Mouse (Mus musculus): ENCODE results near the gene Kcnj14. TPM values are rescaled to one million over a fixed set of nuclear protein-coding genes. Genes with fewer than 3 reads are reported as not detected.

Gene Kcnj14
- total and polyA plus RNA-seq, 3 experiments = 0.39 to 1.3 TPM; not detected in 1

DNA sequence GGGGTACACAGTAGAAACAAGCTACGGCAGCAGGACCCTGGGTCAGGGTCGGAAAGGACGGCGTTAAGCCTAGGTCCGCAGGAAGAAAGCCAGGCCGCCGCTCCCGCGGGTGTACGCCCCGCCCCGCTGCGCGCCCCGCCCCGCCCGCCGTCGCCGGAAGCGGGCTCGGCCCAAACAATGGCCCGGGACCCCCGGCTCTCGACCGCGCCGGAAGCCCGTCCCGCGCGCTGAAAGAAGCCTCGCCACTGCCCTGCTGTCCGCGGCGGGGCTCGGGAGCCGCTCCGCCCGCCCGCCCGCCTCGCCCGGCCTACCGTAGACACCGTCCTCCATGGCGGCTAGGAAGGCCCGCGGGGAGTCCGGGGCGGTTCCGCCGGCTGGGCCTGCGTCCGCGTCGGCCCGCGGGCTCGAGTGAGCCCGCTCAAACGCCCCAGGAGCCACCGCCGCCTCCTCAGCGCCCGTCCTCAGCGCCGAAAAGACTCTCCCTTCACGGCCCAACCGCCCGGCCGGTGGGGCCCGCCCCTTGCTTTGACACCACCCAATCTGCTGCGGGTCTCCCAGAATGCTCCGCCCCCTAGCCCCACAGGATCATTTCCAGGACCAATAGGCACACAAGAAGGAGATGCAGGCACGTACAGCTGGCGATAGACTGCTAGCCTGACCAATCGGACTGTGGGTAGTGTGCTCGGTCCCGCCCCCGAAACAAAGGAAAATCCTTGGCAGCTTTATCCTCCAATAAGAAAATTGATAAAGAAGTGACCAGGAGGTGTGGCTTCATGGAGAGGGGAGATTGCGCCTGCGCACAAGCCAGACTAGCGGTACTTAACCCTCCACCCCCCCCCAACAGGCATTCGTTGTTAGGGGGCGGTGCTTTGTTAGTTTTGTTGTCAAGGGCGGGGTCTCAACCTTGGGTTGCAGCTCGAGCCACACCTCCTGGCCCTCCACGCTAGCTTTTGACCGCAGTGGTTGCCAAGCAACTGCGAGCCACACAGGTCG lies 10.5 kb downstream of the Kcnj14 start, which contains the start of gene Cyth2 (continued):
- TF ChIP-seq SMC3 (IDR thresholded peaks at IDR 0.05; ENCODE audit: low read depth, low read length) = no peak
- TF ChIP-seq MAFK (IDR thresholded peaks at IDR 0.05; ENCODE audit: borderline replicate concordance, low read depth, low read length) = no peak
- no peak for TF ChIP-seq ZNF384 (IDR thresholded peaks at IDR 0.05; ENCODE audit: low read depth, low read length)
- peak; percentile 68; the same call in 1 of the 2 replicates for TF ChIP-seq TBP (IDR thresholded peaks at IDR 0.05; ENCODE audit: low read depth, low read length)
- peak; percentile 49; the same call in 1 of the 2 replicates for TF ChIP-seq MAZ (IDR thresholded peaks at IDR 0.05; ENCODE audit: low read depth, low read length)

GRCm38 (mm10) chr7:45812921-45813320 lies 11.7 kb downstream of the Kcnj14 start:
- H3K79me2 ChIP-seq (ENCODE audit: control insufficient read depth, insufficient read depth, low read length, poor library complexity) = peaks cover 12% of the 10 kb centered on the region
- H3K4me1 ChIP-seq (ENCODE audit: control insufficient read depth in 1 of 2, insufficient read depth in 2 of 2, low read length in 2 of 2) = peaks cover 11 to 22% of the 10 kb centered on the region in 2 experiments
- TF ChIP-seq JUND (IDR thresholded peaks at IDR 0.05; ENCODE audit: low read depth, low read length) = no peak
- no peak for TF ChIP-seq POLR2A (IDR thresholded peaks at IDR 0.05; ENCODE audit: control insufficient read depth in 1 of 2, insufficient read depth in 1 of 2, low read depth in 1 of 2, low read length in 2 of 2, poor library complexity in 1 of 2)
- no peak for TF ChIP-seq ZNF384 (IDR thresholded peaks at IDR 0.05; ENCODE audit: low read depth, low read length)
- no peak for TF ChIP-seq MXI1 (IDR thresholded peaks at IDR 0.05; ENCODE audit: low read depth, low read length)
- no peak for TF ChIP-seq CHD2 (IDR thresholded peaks at IDR 0.05; ENCODE audit: low read length)
- no peak for TF ChIP-seq KAT2A (conservative IDR thresholded peaks at IDR 0.05; ENCODE audit: low read depth, low read length)
- TF ChIP-seq ETS1 (IDR thresholded peaks at IDR 0.05; ENCODE audit: low read depth, low read length) = no peak
- no peaks in the 10 kb centered on the region for H3K9me3 ChIP-seq (replicated peaks; ENCODE audit: insufficient read depth, low read length)
- H3K27ac ChIP-seq (ENCODE audit: control insufficient read depth, low read depth, low read length) = no peak overlapping the region
- no peak overlapping the region for H3K4me3 ChIP-seq (ENCODE audit: control insufficient read depth in 1 of 2, insufficient read depth in 1 of 2, low read depth in 2 of 2, low read length in 2 of 2)
- H3K36me3 ChIP-seq (ENCODE audit: control insufficient read depth in 1 of 2, insufficient read depth in 2 of 2, low read length in 2 of 2) = peaks cover 8 to 13% of the 10 kb centered on the region in 2 experiments
- DNase-seq (ENCODE audit: low read depth, low spot score) = no peak
- peak overlapping the region; percentile 99 for H3K9ac ChIP-seq (ENCODE audit: control insufficient read depth, low read depth, low read length, poor library complexity, severe bottlenecking)
- no peaks in the 10 kb centered on the region for H3K27me3 ChIP-seq (ENCODE audit: control insufficient read depth in 1 of 2, insufficient read depth in 2 of 2, low read length in 2 of 2)

DNA sequence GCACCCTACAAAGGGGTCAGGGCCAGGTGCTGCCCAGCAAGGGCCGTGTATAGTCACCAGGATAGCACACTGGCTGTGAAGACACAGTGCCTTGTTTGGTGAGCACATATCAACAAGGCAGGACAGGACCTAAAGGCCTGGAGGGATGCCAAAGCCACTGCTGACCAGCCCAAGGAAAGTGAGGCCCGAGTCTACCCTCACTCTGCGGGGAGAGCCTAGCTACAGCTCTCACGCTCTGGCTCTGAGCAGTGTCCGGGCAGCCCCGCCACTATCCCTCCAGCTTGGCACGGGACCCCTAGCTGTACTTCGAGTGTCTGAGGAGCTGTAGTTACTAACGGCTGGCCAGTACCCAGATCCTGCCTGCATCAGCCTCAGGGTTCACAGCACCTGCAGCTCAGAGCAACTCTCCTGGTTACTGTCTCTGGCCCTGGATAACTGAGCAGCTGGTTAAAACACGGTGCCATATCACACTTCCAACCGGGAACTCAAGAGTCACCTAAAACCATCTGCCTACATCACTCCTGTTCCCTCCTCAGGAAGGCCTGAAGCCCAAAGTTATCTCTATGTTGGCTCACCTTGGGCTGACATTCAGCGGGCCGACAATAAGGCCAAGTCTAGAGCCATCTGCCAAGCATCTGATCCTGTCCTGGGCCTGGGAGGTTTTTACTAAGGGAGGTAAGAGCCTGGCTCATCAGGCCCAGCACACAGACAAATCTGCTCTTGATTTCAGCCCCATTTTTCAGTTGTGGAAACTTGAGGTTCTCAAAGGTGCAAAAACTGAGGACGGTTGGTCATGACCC lies 15.1 kb downstream of the Kcnj14 start:
- TF ChIP-seq HCFC1 (IDR thresholded peaks at IDR 0.05; ENCODE audit: low read depth, low read length) (no peak), ETS1 (IDR thresholded peaks at IDR 0.05; ENCODE audit: low read depth, low read length) (no peak), POLR2AphosphoS2 (IDR thresholded peaks at IDR 0.05; ENCODE audit: low read length) (no peak), MEF2A (IDR thresholded peaks at IDR 0.05; ENCODE audit: extremely low read depth, insufficient replicate concordance, low read depth, low read length, poor library complexity, severe bottlenecking) (no peak), NELFE (IDR thresholded peaks at IDR 0.05; ENCODE audit: low read depth, low read length) (no peak), ELF1 (IDR thresholded peaks at IDR 0.05; ENCODE audit: low read depth, low read length) (no peak), GABPA (IDR thresholded peaks at IDR 0.05; ENCODE audit: low read depth, low read length) (no peak), E2F4 (IDR thresholded peaks at IDR 0.05; ENCODE audit: borderline replicate concordance, low read depth, low read length) (no peak), BHLHE40 (IDR thresholded peaks at IDR 0.05; ENCODE audit: borderline replicate concordance, low read depth, low read length) (no peak), SMC3 (IDR thresholded peaks at IDR 0.05; ENCODE audit: low read depth, low read length) (no peak), POLR2AphosphoS5 (IDR thresholded peaks at IDR 0.05; ENCODE audit: borderline replicate concordance, low read depth, low read length) (no peak), RCOR1 (IDR thresholded peaks at IDR 0.05; ENCODE audit: low read depth, low read length) (no peak), MYB (IDR thresholded peaks at IDR 0.05; ENCODE audit: low read depth, low read length) (no peak), CHD1 (IDR thresholded peaks at IDR 0.05; ENCODE audit: low read depth, low read length) (no peak), SIN3A (IDR thresholded peaks at IDR 0.05; ENCODE audit: low read length) (no peak), CTCF (IDR thresholded peaks at IDR 0.05 in 2 of 3, conservative IDR thresholded peaks at IDR 0.05 in 1 of 3; ENCODE audit: control insufficient read depth in 1 of 3, insufficient read depth in 1 of 3, low read depth in 2 of 3, low read length in 3 of 3, poor library complexity in 1 of 3, severe bottlenecking in 1 of 3) (no peak), MAFK (IDR thresholded peaks at IDR 0.05; ENCODE audit: borderline replicate concordance, low read depth, low read length) (no peak)
- H3K27me3 ChIP-seq (ENCODE audit: control insufficient read depth in 1 of 2, insufficient read depth in 2 of 2, low read length in 2 of 2) = no peaks in the 10 kb centered on the region

More for the DNA sequence above, 15.1 kb downstream of the Kcnj14 start:
- Histone ChIP-seq H3K27ac (ENCODE audit: control insufficient read depth, low read depth, low read length) (no peak overlapping the region), H3K9ac (ENCODE audit: control insufficient read depth, low read depth, low read length, poor library complexity, severe bottlenecking) (no peak overlapping the region), H3K79me2 (ENCODE audit: control insufficient read depth, insufficient read depth, low read length, poor library complexity) (peaks cover 12% of the 10 kb centered on the region), H3K4me3 (ENCODE audit: control insufficient read depth in 1 of 2, insufficient read depth in 1 of 2, low read depth in 2 of 2, low read length in 2 of 2) (no peak overlapping the region), H3K36me3 (ENCODE audit: control insufficient read depth in 1 of 2, insufficient read depth in 2 of 2, low read length in 2 of 2) (peaks cover 8 to 13% of the 10 kb centered on the region in 2 experiments), H3K4me1 (ENCODE audit: control insufficient read depth in 1 of 2, insufficient read depth in 2 of 2, low read length in 2 of 2) (peaks cover 11 to 19% of the 10 kb centered on the region in 2 experiments), H3K9me3 (replicated peaks; ENCODE audit: insufficient read depth, low read length) (no peaks in the 10 kb centered on the region)
- no peak for DNase-seq (ENCODE audit: low read depth, low spot score)
